In the genomic region with DNA sequence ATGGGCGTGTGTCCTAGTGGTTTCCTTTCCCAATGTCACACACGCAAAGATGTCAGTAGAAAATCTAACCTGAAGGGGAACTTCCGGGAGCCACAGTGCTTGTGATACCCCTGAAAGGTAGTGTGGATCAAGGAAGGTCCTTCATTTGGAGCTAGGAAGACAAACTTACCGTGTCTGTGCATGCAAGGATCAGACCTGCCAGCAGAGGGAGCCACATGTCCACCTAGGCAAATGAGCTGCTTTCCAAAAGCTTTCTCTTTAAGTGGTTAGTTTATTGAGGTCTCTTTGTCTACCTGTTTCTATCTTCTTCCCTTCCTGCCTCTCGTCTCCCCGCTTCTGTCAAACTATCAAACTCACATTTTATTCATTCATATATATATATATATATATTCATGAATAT, we compare ENCODE assay signal across 8 mouse cellular contexts. TPM values are rescaled to one million over a fixed set of nuclear protein-coding genes. Genes with fewer than 3 reads are reported as not detected.
DNase-seq lines count a peak whose midpoint lies in the region; ATAC-seq lines count a peak whose summit lies in the region.

No protein-coding gene starts in this region.

- peak; percentile 93 for DNase-seq in NIH3T3 (ENCODE audit: low read depth)
- peak; percentile 90 to 93 for DNase-seq in cerebellum, postnatal 10 days
- peak; percentile 81 for DNase-seq in gastrocnemius, postnatal 14 days
- DNase-seq in layer of hippocampus, adult 11-12 months (ENCODE audit: low spot score), result peak; percentile 85
- DNase-seq in lung, adult 18-20 months, result peak; percentile 78 to 85
- DNase-seq in right cerebral cortex, postnatal 25 days, result peak; percentile 74
- DNase-seq in urinary bladder, postnatal 36 days (ENCODE audit: low spot score in 2 of 2), result peak; percentile 75 to 82

- peak; percentile 79 for ATAC-seq in CD4-positive, CD25-positive, alpha-beta regulatory T cell, adult 4 months

- intact Hi-C loops in gastrocnemius, postnatal 14 days (cut with DNase I; ENCODE audit: low total_unique reads), result loop anchor here (5.0 kb wide), 1 partner anchor 144 kb away; no protein-coding TSS in a partner anchor

RNA-seq across cellular contexts. Expression of a gene that starts 40.0 kb away (rescaled TPM):
- polyA plus RNA-seq in CD4-positive, CD25-positive, alpha-beta regulatory T cell, adult 4 months (2017; shearing (Covaris generic)), result 10 to 100 TPM; 51.5 to 66.6 TPM
- 100 to 1,000 TPM; 197 to 208 TPM for total RNA-seq in gastrocnemius, postnatal 14 days (2021)

RNA-seq across cellular contexts. Expression of a gene that starts 54.4 kb away (rescaled TPM):
- 10 to 100 TPM; 40.6 to 59.7 TPM for polyA plus RNA-seq in CD4-positive, CD25-positive, alpha-beta regulatory T cell, adult 4 months (2017; shearing (Covaris generic))
- 10 to 100 TPM; 33.5 to 39.5 TPM for total RNA-seq in gastrocnemius, postnatal 14 days (2021)

Comparison
In these comparisons a context has a peak if more than half of its experiments do, and no peak if none do; other contexts are left out.
1. Peak in every context shown above with its lines: DNase-seq and ATAC-seq.